Mouse (Mus musculus) lung, postnatal 25 days (tissue): ENCODE data around the gene Cnn3.

Experiments used
- DNase-seq: peaks from one replicate; pipeline ENCODE4 v3.0.0; 2022; ENCODE audit warnings: low spot score

The Cnn3 gene

GRCm38 (mm10) chr3:121492026-121492425 is 65.7 kb downstream of the Cnn3 start:
- DNase-seq = no peak

- no peak for DNase-seq
These were observed 67.7 kb downstream of the Cnn3 start for GRCm38 (mm10) chr3:121493997-121494421.

- peak; percentile 77 for DNase-seq
These were observed 73.9 kb downstream of the Cnn3 start for GRCm38 (mm10) chr3:121500225-121500624.

- no peak for DNase-seq
These were observed 74.4 kb downstream of the Cnn3 start for GRCm38 (mm10) chr3:121500734-121501133.

GRCm38 (mm10) chr3:121504927-121505487 is 78.7 kb downstream of the Cnn3 start:
- DNase-seq = no peak

GRCm38 (mm10) chr3:121506175-121506574 is 79.9 kb downstream of the Cnn3 start:
- DNase-seq = no peak

- no peak for DNase-seq
These were observed 80.5 kb downstream of the Cnn3 start for GRCm38 (mm10) chr3:121506756-121507155.

- DNase-seq = no peak
These were observed 81.4 kb downstream of the Cnn3 start for GRCm38 (mm10) chr3:121507678-121508077.
